Mouse (Mus musculus) adrenal gland, adult 8-10 months (tissue): ENCODE results near the gene Galnt9. TPM values are rescaled to one million over a fixed set of nuclear protein-coding genes. Genes with fewer than 3 reads are reported as not detected.

ENCODE experiments used
- DNase-seq: peaks from one replicate; pipeline ENCODE4 v3.0.0; 2022
- total RNA-seq, 4 experiments: library from RNA; stranded (reverse); gene quantifications; 2 replicates each; pipeline ENCODE4 v1.2.4; 2022

Gene Galnt9
- under 1 TPM; 0.14 to 0.17 (median 0.16) TPM for total RNA-seq

- peak; percentile 18 for DNase-seq
Observed at GRCm38 (mm10) chr5:110543951-110544690, at the start of gene Galnt9. TSS of gene Galnt9 (plus strand) at chr5:110544355.

- DNase-seq = no peak
Observed at GRCm38 (mm10) chr5:110494396-110494795, 49.8 kb upstream of the Galnt9 start.

GRCm38 (mm10) chr5:110495051-110495450 is 49.1 kb upstream of the Galnt9 start:
- DNase-seq = no peak

GRCm38 (mm10) chr5:110497556-110497955 is 46.6 kb upstream of the Galnt9 start:
- no peak for DNase-seq

GRCm38 (mm10) chr5:110498071-110498470 is 46.1 kb upstream of the Galnt9 start:
- DNase-seq = no peak

- DNase-seq = no peak
Observed at GRCm38 (mm10) chr5:110500233-110500632, 43.9 kb upstream of the Galnt9 start.

- DNase-seq = no peak
Observed at GRCm38 (mm10) chr5:110503361-110503760, 40.8 kb upstream of the Galnt9 start.

GRCm38 (mm10) chr5:110505611-110506294 is 38.4 kb upstream of the Galnt9 start:
- DNase-seq = no peak

GRCm38 (mm10) chr5:110506295-110506616 is 37.9 kb upstream of the Galnt9 start:
- no peak for DNase-seq

- no peak for DNase-seq
Observed at GRCm38 (mm10) chr5:110506856-110507255, 37.3 kb upstream of the Galnt9 start.

- no peak for DNase-seq
Observed at GRCm38 (mm10) chr5:110507943-110508342, 36.2 kb upstream of the Galnt9 start.

GRCm38 (mm10) chr5:110510357-110510756 is 33.8 kb upstream of the Galnt9 start:
- DNase-seq = no peak

GRCm38 (mm10) chr5:110513791-110514190 is 30.4 kb upstream of the Galnt9 start:
- no peak for DNase-seq

GRCm38 (mm10) chr5:110514694-110515093 is 29.5 kb upstream of the Galnt9 start:
- no peak for DNase-seq

GRCm38 (mm10) chr5:110516390-110516789 is 27.8 kb upstream of the Galnt9 start:
- no peak for DNase-seq

- no peak for DNase-seq
Observed at GRCm38 (mm10) chr5:110518086-110518783, 25.9 kb upstream of the Galnt9 start.

GRCm38 (mm10) chr5:110520974-110521373 is 23.2 kb upstream of the Galnt9 start:
- DNase-seq = no peak

GRCm38 (mm10) chr5:110521822-110522221 is 22.3 kb upstream of the Galnt9 start:
- no peak for DNase-seq

- DNase-seq = no peak
Observed at GRCm38 (mm10) chr5:110523296-110523695, 20.9 kb upstream of the Galnt9 start.

GRCm38 (mm10) chr5:110525701-110526100 is 18.5 kb upstream of the Galnt9 start:
- DNase-seq = no peak

GRCm38 (mm10) chr5:110526556-110526955 is 17.6 kb upstream of the Galnt9 start:
- no peak for DNase-seq

GRCm38 (mm10) chr5:110531091-110531490 is 13.1 kb upstream of the Galnt9 start:
- no peak for DNase-seq

GRCm38 (mm10) chr5:110534402-110534801 is 9.8 kb upstream of the Galnt9 start:
- DNase-seq = no peak

- DNase-seq = no peak
Observed at GRCm38 (mm10) chr5:110535964-110536363, 8.2 kb upstream of the Galnt9 start.
